Mouse (Mus musculus) hindbrain, embryonic 10.5 days (tissue): ENCODE measurements around the gene Cd86. TPM values are rescaled to one million over a fixed set of nuclear protein-coding genes. Genes with fewer than 3 reads are reported as not detected.

Experiments
- DNase-seq: peaks from one replicate; pipeline ENCODE4 v3.0.0-alpha.2; 2017; ENCODE audit warnings: low spot score
- H3K27ac ChIP-seq: fragments of 300-500 bp; sonication (generic); 2 replicates; pipeline ENCODE4 v1.5.1; 2016; ENCODE audit warnings: mild to moderate bottlenecking, moderate library complexity
- H3K27me3 ChIP-seq: fragments of 300-500 bp; sonication (generic); 2 replicates; pipeline ENCODE4 v1.6.1; 2016; ENCODE audit warnings: mild to moderate bottlenecking; ENCODE audit not compliant: poor library complexity, insufficient read depth, severe bottlenecking
- H3K36me3 ChIP-seq: fragments of 300-500 bp; sonication (generic); 2 replicates; pipeline ENCODE4 v1.6.1; 2016; ENCODE audit warnings: mild to moderate bottlenecking, moderate library complexity
- H3K4me1 ChIP-seq: fragments of 300-500 bp; sonication (generic); replicated peaks from 2 replicates; pipeline ENCODE4 v1.6.1; 2016; ENCODE audit warnings: mild to moderate bottlenecking
- H3K4me3 ChIP-seq: fragments of 300-500 bp; sonication (generic); 2 replicates; pipeline ENCODE4 v1.5.1; 2016; ENCODE audit warnings: mild to moderate bottlenecking, moderate library complexity
- H3K9me3 ChIP-seq: fragments of 300-500 bp; sonication (generic); 2 replicates; pipeline ENCODE4 v1.6.1; 2016; ENCODE audit warnings: mild to moderate bottlenecking, moderate library complexity
- WGBS: fragments of 180-500 bp; shearing (Covaris S2); methylation state at CpG from one replicate; pipeline ENCODE4 v1.1.7; 2016; 5-methylcytosine and 5-hydroxymethylcytosine counted together
- polyA plus RNA-seq: library from polyadenylated mRNA; unstranded; fragments of >200 nt; fragmentation: Nextera tagmentation; extraction: Ambion mirVana; gene quantifications from 2 replicates; pipeline ENCODE4 v1.2.1, GENCODE M21; 2016

Cd86 gene
- polyA plus RNA-seq, 1 experiment from 2014 or later: 1.2 TPM

DNA sequence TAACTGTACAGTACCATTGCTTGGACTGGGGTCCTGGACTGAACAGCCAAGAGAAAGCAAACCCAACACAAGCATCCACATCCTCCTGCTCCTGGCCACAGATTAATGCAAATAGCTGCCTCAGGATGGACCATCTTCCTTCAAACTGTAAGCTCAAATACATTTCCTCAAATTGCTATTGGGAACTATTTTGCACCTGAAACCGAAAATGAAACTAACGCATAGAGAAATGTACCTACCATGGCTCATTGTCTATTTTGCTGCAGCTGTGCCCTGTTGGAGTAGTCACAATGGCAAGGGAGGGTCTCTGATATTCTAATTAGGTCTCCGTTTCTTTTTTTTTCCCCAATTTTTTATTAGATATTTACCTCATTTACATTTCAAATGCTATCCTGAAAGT lies 15.9 kb upstream of the Cd86 start:
- Histone ChIP-seq H3K36me3 (no peaks in the 10 kb centered on the region), H3K4me3 (no peak overlapping the region), H3K27ac (no peak overlapping the region), H3K9me3 (no peaks in the 10 kb centered on the region), H3K4me1 (no peaks in the 10 kb centered on the region), H3K27me3 (no peaks in the 10 kb centered on the region)
- 95% methylated on average over 3 of the region's 3 CpGs for WGBS
- no peak for DNase-seq

- Histone ChIP-seq H3K27ac (no peak overlapping the region), H3K4me3 (no peak overlapping the region), H3K9me3 (no peaks in the 10 kb centered on the region), H3K4me1 (no peaks in the 10 kb centered on the region), H3K36me3 (no peaks in the 10 kb centered on the region), H3K27me3 (no peaks in the 10 kb centered on the region)
- 96% methylated on average over 2 of the region's 2 CpGs for WGBS
- DNase-seq: no peak
Observed at GRCm38 (mm10) chr16:36675902-36676301, 10.0 kb upstream of the Cd86 start.

GRCm38 (mm10) chr16:36675304-36675703 lies 9.4 kb upstream of the Cd86 start:
- DNase-seq: no peak
- no peaks in the 10 kb centered on the region for H3K4me1 ChIP-seq
- 33% methylated on average over 2 of the region's 2 CpGs for WGBS

GRCm38 (mm10) chr16:36674457-36675204 lies 8.8 kb upstream of the Cd86 start:
- H3K4me1 ChIP-seq: no peaks in the 10 kb centered on the region
- no peaks in the 10 kb centered on the region for H3K9me3 ChIP-seq
- H3K4me3 ChIP-seq: no peak overlapping the region
- H3K36me3 ChIP-seq: no peaks in the 10 kb centered on the region
- no peak overlapping the region for H3K27ac ChIP-seq
- 70% methylated on average over 7 of the region's 7 CpGs for WGBS
- DNase-seq: no peak
- H3K27me3 ChIP-seq: no peaks in the 10 kb centered on the region

More at GRCm38 (mm10) chr16:36675304-36675703, 9.4 kb upstream of the Cd86 start:
- Histone ChIP-seq H3K27ac (no peak overlapping the region), H3K36me3 (no peaks in the 10 kb centered on the region), H3K4me3 (no peak overlapping the region), H3K9me3 (no peaks in the 10 kb centered on the region), H3K27me3 (no peaks in the 10 kb centered on the region)

- Histone ChIP-seq H3K27me3 (no peaks in the 10 kb centered on the region), H3K4me1 (no peaks in the 10 kb centered on the region), H3K27ac (no peak overlapping the region), H3K9me3 (no peaks in the 10 kb centered on the region), H3K4me3 (no peak overlapping the region), H3K36me3 (no peaks in the 10 kb centered on the region)
- 85% methylated on average over 4 of the region's 4 CpGs for WGBS
- DNase-seq: no peak
Observed at GRCm38 (mm10) chr16:36673196-36673595, 7.3 kb upstream of the Cd86 start.

DNA sequence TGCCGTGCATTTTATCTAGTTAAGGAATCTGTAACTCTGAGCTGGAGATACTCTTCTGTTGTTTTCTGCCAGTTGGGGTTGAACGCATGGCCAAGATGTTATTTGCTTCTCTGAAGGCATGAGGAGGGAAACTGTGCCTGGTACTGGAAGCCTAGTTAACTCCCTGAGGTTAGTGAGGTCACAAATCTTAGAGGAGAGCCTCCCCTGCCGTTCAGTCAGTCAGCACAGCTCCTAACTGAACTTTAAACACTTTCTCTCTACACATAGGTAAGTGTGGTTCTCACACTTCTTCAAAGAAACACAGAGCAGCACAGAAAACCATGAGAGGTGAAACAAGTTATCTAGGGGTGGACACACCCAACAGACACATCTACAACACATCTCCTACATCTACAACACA lies 4.7 kb upstream of the Cd86 start:
- Histone ChIP-seq H3K9me3 (no peaks in the 10 kb centered on the region), H3K27ac (no peak overlapping the region), H3K4me1 (no peaks in the 10 kb centered on the region), H3K4me3 (no peak overlapping the region), H3K36me3 (no peaks in the 10 kb centered on the region), H3K27me3 (no peaks in the 10 kb centered on the region)
- DNase-seq: no peak
- 80% methylated on average over 3 of the region's 3 CpGs for WGBS

GRCm38 (mm10) chr16:36666448-36667017 lies 652 bp upstream of the Cd86 start:
- no peaks in the 10 kb centered on the region for H3K4me1 ChIP-seq
- no peaks in the 10 kb centered on the region for H3K36me3 ChIP-seq
- no peak overlapping the region for H3K4me3 ChIP-seq
- H3K27ac ChIP-seq: no peak overlapping the region
- H3K9me3 ChIP-seq: no peaks in the 10 kb centered on the region
- DNase-seq: no peak
- 93% methylated on average over 10 of the region's 10 CpGs for WGBS
- no peaks in the 10 kb centered on the region for H3K27me3 ChIP-seq

DNA sequence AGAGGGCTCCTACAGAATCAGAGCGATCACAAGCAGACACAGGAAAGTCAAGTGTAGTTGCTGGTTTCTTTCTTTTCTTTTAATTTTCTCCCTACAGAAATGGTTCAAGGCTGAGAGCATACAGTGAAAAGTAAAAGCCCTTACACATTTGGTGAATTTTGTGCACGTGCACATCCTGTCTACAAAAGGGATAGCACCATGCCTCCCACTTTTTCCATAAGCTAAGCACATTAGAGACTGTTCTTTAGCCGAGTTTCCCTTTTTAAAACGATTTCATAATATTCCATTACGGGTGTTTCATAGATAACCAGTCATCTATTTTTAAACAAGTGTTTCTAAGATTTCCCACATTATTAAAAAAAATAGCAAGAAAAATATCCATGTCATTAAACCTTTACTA lies 2.4 kb downstream of the Cd86 start:
- Histone ChIP-seq H3K27ac (no peak overlapping the region), H3K4me1 (no peaks in the 10 kb centered on the region), H3K27me3 (no peaks in the 10 kb centered on the region), H3K36me3 (no peaks in the 10 kb centered on the region), H3K4me3 (no peak overlapping the region), H3K9me3 (peaks cover 1% of the 10 kb centered on the region)
- no peak for DNase-seq
- 89% methylated on average over 5 of the region's 5 CpGs for WGBS

DNA sequence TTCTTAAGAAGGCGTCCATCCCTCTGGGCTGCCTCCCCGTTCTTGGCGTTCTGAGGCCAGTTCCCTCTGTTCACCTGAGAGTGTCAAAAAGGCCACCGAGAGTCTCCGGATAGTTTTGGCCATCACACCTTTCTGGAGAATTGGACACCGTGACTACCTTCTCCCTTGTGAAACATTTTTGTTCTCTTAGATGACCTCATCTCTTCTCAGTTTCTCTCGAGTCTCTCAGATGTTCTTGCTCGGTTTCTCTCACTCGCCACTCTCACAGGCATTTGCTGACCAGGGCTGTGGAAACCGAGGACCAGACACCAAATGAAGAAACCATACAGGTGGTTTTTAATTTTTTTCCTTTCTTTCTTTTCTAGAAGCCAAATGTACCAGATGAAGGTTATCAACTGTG lies 4.6 kb downstream of the Cd86 start:
- no peak overlapping the region for H3K27ac ChIP-seq
- no peak for DNase-seq
- H3K9me3 ChIP-seq: peaks cover 6% of the 10 kb centered on the region
- WGBS: 90% methylated on average over 10 of the region's 10 CpGs
- H3K36me3 ChIP-seq: no peaks in the 10 kb centered on the region
- no peaks in the 10 kb centered on the region for H3K4me1 ChIP-seq
- H3K4me3 ChIP-seq: no peak overlapping the region
- no peaks in the 10 kb centered on the region for H3K27me3 ChIP-seq

DNA sequence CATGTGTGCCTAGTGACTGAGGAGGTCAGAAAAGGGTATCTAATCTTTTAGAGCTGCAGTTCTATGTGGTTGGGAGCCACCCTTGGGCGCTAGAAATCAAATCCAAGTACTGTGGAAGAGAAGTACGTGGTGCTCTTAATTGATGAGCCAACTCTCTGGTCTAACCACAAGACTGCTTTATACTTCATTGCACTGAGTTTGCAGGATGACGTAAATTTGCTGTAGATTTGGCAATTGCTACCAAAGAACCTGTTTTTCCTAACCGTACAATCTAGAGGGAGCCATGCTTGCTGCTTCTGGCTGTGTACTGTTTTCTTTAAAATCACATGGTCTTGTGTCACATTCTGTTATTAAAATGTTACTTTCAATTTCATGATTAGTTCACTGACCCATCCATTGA lies 10.0 kb downstream of the Cd86 start:
- no peak overlapping the region for H3K4me3 ChIP-seq
- no peak for DNase-seq
- no peaks in the 10 kb centered on the region for H3K27me3 ChIP-seq
- WGBS: 92% methylated on average over 4 of the region's 4 CpGs
- H3K27ac ChIP-seq: no peak overlapping the region
- peaks cover 6% of the 10 kb centered on the region for H3K9me3 ChIP-seq
- no peaks in the 10 kb centered on the region for H3K4me1 ChIP-seq
- no peaks in the 10 kb centered on the region for H3K36me3 ChIP-seq

- Histone ChIP-seq H3K4me1 (no peaks in the 10 kb centered on the region), H3K27me3 (no peaks in the 10 kb centered on the region), H3K36me3 (no peaks in the 10 kb centered on the region), H3K9me3 (peaks cover 6% of the 10 kb centered on the region), H3K27ac (no peak overlapping the region), H3K4me3 (no peak overlapping the region)
- 86% methylated on average over 1 of the region's 1 CpGs for whole genome bisulfite sequencing
- no peak for DNase-seq
Observed at GRCm38 (mm10) chr16:36655199-36655598, 10.7 kb downstream of the Cd86 start.

- no peak for DNase-seq
- no peaks in the 10 kb centered on the region for H3K9me3 ChIP-seq
- 61% methylated on average over 6 of the region's 6 CpGs for WGBS
- no peaks in the 10 kb centered on the region for H3K27me3 ChIP-seq
- no peak overlapping the region for H3K27ac ChIP-seq
- peaks cover 16% of the 10 kb centered on the region for H3K4me1 ChIP-seq
- no peak overlapping the region for H3K4me3 ChIP-seq
- no peaks in the 10 kb centered on the region for H3K36me3 ChIP-seq
Observed at GRCm38 (mm10) chr16:36651174-36651766, 14.6 kb downstream of the Cd86 start.

GRCm38 (mm10) chr16:36650511-36650910 lies 15.4 kb downstream of the Cd86 start:
- Histone ChIP-seq H3K27ac (no peak overlapping the region), H3K4me1 (peaks cover 16% of the 10 kb centered on the region), H3K9me3 (no peaks in the 10 kb centered on the region), H3K4me3 (no peak overlapping the region), H3K36me3 (no peaks in the 10 kb centered on the region), H3K27me3 (no peaks in the 10 kb centered on the region)
- DNase-seq: no peak
- WGBS: 89% methylated on average over 4 of the region's 4 CpGs
